Mouse (Mus musculus): ENCODE data around the gene Shank2.

The Shank2 gene

DNA sequence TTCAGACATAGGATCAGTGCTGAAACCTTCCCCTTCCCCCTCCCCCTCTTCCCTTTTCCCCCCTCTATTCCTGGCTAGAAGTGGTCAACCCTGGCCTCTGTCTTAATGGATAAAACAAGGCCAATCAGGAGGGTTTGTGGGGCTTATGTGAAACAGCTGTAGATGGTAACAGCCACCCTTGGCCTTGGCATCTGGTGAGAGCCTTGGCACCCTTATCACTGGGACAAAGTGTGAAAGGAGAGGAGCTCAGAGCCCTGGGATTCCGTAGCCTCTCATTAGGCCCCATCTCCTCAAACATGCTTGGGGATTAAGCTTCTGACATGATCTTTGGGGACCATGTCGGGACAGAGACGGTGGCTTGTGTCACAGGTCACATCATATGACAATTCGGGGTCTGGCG, 106.4 kb downstream of the Shank2 start:
- no peak for DNase-seq

DNA sequence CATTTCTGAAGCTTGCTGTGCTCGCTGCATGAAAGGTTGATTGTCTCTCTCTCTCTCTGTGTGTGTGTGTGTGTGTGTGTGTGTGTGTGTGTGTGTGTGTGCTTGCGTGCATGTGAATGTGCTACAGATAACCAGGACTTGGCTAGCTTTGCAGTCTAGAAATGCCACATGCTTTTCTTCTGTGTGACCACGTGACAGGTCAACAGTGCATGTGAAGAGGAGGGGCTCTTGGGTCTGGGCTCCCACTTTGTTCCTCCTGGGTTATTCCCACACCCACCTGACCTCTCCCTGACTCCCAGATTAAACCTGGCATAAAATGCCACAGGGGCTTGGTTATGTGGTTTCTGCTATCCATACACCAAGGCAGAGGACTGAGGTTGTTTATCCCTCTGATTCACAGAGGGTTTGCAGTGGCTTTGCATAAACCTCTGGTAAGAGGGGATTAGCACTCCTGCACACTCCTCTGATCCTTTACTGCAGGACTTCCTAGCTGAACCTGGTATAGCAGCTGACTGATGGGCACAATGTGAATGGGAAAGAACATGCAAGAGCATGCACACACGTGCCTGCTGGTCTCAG, 109.4 kb downstream of the Shank2 start:
- no peak for DNase-seq

GRCm38 (mm10) chr7:144111981-144112380, 110.3 kb downstream of the Shank2 start:
- DNase-seq, result no peak

GRCm38 (mm10) chr7:144114230-144114629, 112.5 kb downstream of the Shank2 start:
- no peak for DNase-seq

DNA sequence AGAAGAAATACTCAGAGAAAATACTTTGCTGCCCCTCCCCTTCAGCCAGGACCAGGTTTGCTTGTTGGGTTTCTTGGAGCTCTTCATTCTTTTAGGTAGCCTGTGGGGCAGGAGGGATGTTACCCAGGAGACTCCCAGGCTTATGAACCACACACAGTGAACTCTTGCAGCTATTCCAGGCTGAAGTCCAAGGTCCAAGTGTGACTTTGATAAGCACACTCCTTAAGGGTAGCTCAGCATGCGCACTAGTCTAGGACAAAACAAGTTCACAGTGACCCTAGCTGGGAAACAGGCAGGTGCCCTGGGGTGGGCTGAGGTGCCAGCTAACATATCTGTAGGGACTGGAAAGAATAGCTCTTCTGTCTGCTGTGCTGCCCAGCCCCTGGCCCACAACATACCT, 117.8 kb downstream of the Shank2 start:
- DNase-seq, result no peak

DNA sequence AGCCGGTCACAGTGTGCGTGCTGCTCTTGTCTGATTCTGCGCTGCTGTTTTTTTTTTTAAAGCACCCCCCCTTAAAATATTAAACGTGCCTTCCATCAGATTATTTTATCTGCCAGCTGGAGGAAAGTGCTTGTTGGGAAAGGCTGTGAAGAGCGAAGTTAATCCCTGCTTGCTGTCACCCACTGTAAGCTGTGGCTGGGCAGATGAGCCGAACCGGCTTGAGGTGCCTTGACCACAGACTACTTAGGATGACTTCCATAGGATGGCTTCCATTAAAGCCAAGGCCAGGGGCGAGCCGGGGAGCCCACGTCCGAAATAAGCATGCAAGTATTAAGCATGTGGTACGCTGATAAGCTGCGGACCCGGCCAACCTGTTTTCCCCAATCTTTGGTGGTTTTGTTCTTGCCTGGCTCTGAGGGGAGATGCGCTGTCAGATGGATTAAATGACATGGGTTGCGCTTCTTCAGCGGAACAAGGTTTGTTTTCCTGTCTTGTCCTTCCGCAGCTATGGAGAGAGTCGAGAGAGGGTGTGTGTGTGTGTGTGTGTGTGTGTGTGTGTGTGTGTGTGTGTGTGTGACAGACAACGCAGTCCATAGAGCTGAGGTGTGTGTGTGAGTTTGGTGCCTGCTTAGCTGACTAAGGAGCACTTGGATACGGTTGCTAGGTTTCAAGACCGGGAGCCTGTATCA, 131.1 kb downstream of the Shank2 start:
- no peak for DNase-seq

DNA sequence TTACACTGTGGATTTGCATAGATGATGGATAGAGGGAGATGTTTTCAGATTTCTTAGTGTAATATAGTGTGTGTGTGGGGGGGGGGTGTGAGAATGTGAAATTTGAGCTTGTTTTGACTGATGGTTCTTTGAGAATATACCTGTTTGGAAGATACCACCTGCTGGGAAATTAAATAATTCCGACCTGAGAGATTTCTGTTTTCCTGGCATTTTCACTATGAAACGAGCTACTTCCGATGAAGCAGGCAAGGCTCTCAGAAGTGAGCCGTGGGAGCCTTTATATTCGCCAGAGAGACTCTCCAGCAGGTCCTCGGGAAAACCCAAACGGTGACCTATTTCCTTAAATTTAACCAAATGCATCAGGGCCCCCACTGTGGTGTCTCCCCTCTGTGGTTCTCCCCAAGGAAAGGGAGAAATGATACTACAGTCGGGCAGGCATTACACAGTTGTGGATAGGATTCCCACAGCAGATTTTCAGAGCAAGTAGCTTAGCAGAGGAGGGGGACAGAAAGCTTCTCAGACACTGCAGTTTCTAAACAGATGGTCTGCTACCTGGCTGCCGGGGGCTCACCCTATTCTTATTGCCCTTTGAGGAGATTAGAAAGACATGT, 131.8 kb downstream of the Shank2 start:
- DNase-seq, result no peak

GRCm38 (mm10) chr7:144134699-144135098, 133.0 kb downstream of the Shank2 start:
- DNase-seq, result no peak

- peak; percentile 10 to 43 for DNase-seq
Measured at GRCm38 (mm10) chr7:144137827-144138226, 136.1 kb downstream of the Shank2 start.

DNA sequence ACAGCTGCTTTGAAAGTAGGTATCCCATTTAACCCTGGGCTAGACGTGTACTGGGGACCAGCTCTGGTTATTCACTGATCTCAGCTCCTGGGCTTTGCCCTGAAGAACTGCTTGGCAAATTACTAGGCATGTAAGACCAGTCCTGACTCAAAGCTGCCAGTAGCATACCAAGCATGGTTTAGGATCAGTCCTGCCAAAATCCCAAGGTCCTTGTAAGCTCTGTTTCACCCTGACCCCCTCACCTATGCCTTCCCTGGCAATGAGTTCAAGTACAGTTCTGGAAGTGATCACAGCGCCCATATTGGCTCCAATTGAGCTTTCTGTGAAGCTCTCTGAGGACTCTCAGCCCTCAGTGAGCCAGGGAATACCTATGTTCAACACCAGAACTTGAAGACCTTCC, 136.7 kb downstream of the Shank2 start:
- DNase-seq, result no peak

DNA sequence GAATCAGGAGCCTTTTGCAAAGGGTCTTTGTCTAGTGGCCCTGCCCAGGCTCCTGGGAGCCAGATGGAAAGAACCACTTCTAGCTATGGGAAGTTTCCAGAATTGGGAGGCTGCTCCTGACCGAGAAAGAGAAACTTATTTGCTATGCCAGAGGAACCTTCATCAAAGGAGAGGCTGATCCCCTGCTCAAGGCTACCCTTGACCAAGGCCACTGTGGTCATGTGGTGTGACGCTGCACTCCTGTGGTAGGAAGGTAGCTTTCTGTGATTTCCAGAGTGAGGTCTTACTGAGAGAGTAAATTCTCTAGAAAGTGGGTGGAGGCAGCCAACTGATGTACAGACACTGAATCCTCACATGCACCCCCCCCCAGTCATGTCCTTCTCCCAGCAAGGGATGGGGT, 138.0 kb downstream of the Shank2 start:
- DNase-seq, result no peak

GRCm38 (mm10) chr7:144140470-144140869, 138.7 kb downstream of the Shank2 start:
- DNase-seq, result no peak

GRCm38 (mm10) chr7:144142036-144142435, 140.3 kb downstream of the Shank2 start:
- no peak for DNase-seq

DNA sequence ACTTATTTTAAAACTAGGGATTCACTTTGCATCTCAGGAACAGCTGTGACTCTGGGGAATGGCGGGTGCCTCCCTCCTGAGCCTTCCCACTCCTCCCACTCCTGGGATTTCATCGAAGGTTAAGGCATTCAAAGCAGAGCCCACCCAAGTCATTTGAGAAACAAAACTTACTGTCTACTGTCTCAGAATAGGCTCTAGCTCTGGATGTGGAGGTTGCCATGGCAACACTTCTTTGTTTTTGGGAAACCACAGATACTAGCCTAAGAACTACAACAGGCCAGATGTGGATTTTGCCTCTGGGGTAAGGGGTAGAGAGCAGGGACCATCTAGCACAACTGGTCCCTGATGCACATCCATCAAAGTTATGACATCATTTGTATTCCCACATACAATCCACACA, 142.2 kb downstream of the Shank2 start:
- no peak for DNase-seq

GRCm38 (mm10) chr7:144148111-144148510, 146.4 kb downstream of the Shank2 start:
- no peak for DNase-seq

DNA sequence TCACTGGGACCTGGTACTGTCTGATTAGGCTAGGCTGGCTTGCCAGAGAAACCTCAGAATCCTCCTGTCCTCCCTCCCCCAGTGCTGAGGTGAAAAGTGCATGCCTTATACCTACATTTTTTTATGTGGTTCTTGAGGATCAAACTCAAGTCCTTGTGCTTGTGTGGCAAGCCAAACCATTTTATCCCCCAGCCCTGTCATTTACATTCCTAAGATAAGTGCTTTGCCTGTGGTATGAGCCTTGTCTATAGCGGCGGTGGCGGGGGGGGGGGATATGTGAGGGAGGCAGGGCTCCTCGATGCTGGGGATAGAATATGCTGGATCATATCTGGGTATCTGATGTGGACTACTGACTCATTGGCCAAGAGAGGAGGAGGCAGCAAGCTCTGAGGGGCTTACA, 151.4 kb downstream of the Shank2 start:
- DNase-seq, result no peak

DNA sequence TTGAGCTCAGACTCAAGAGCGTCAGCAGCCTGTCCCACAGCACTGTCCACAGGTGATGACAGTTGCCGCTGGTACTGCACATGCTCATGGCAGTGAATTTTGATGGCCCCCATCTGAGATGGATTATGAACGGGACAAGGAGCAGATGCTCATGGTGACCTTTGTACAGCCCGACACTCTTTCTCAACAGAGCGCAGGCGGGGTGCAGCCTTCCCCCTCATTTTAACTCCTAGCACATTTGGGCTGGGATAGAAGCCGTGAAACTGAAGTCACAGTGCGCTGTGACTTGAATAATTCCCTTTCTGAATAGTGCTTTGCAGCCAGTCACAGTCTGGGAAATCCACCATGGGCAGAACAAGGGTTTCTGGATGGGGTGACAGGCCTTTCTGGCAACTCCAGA, 152.0 kb downstream of the Shank2 start:
- DNase-seq, result no peak

DNA sequence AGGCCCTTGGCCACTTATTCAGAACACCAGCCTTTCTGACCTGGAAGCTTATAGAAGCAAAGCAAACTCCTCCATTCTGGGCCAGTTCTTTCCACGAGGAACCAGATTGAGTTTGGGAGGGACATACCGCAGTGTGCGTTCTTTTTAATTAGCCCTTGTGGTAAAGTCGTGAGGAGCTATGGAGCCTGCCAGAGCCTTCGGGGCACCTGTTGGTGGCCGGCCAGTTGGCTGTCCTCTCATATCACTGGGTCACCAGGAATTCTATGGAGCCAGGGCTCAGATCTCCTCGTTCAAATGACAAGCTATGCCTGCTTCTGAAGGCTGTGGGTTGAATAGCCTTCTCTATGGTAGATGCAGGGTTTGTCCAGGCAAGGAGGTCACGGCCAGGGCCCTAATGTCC, 156.2 kb downstream of the Shank2 start:
- no peak for DNase-seq

DNA sequence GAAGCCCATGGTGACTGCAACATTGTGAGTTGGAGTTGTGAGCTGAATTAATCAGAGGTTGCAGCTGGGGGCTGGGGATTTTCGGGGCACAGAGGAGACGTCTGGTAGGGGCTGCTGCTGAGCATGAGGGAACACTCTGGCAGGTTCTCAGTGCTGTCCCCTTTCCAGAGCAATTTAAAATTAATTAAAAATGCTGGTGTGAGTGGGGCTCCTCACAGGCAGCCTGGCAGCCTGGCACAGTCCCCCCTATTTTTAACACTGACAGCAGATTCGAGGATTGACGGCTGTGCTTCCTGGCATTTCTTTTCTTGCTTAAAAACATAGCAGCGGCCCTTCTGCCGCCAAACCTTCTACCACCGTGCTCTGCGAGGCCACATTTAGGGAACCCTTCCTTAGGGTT, 157.8 kb downstream of the Shank2 start:
- no peak for DNase-seq

GRCm38 (mm10) chr7:144160066-144160465, 158.3 kb downstream of the Shank2 start:
- no peak for DNase-seq

GRCm38 (mm10) chr7:144160646-144161249, 159.0 kb downstream of the Shank2 start:
- no peak for DNase-seq

DNA sequence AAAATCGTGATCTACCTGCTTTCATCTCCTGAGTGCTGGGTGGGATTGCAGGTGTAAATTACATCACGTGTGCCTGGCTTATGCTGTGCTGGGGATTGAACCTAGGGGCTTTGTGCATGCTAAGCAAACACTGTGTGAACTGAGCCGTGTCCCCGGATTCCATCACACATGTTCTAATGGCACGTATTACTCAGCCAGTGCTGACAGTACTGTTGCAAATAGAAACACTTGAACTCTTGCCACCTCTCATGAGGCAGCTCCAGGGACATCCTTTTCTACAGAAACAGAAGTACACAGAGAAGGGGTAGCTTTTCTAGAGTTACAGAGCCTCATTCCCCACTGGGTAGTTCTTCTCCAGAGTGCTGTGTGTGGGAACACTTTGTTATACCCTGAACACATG, 168.5 kb downstream of the Shank2 start:
- DNase-seq, result peak in 1 of 2 experiments; percentile 5

GRCm38 (mm10) chr7:144170686-144171085, 169.0 kb downstream of the Shank2 start:
- DNase-seq, result no peak

GRCm38 (mm10) chr7:144173869-144174268, 172.1 kb downstream of the Shank2 start:
- DNase-seq, result no peak

All from lung, adult 18-20 months (tissue).